Mouse (Mus musculus) midbrain, postnatal 0 days (tissue): ENCODE measurements around the gene Teddm3. TPM values are rescaled to one million over a fixed set of nuclear protein-coding genes. Genes with fewer than 3 reads are reported as not detected.
"Not testable (repeated sequence)": the region's sequence is repeated elsewhere in the genome, so short reads cannot be mapped to it uniquely, and the experiment has no call there.

Experiments
- ATAC-seq: fragments of 200-750 bp; cut with Nextera tagmentation; 2 replicates; pipeline ENCODE4 v1.8.0; 2017; ENCODE audit warnings: moderate number of reproducible peaks, mild to moderate bottlenecking, moderate TSS enrichment, moderate library complexity; ENCODE audit not compliant: low FRiP score
- DNase-seq: peaks from one replicate; pipeline ENCODE4 v3.0.0-alpha.2; 2015; ENCODE audit warnings: low spot score
- H3K27ac ChIP-seq: fragments of 300-500 bp; sonication (generic); 2 replicates; pipeline ENCODE4 v1.5.1; 2014; ENCODE audit warnings: low read depth, mild to moderate bottlenecking, low read length, mixed read lengths
- H3K27me3 ChIP-seq: fragments of 300-500 bp; sonication (generic); 2 replicates; pipeline ENCODE4 v1.6.1; 2014; ENCODE audit warnings: low read length, control low read depth, mixed read lengths; ENCODE audit not compliant: insufficient read depth
- H3K36me3 ChIP-seq: fragments of 300-500 bp; sonication (generic); 2 replicates; pipeline ENCODE4 v1.6.1; 2014; ENCODE audit warnings: low read length, control low read depth, mixed read lengths; ENCODE audit not compliant: insufficient read depth
- H3K4me1 ChIP-seq: fragments of 300-500 bp; sonication (generic); 2 replicates; pipeline ENCODE4 v1.6.1; 2014; ENCODE audit warnings: mild to moderate bottlenecking, control low read depth, antibody characterized with exemption, low read length, mixed read lengths; ENCODE audit not compliant: insufficient read depth
- H3K4me2 ChIP-seq: fragments of 300-500 bp; sonication (generic); 2 replicates; pipeline ENCODE4 v1.6.1; 2014; ENCODE audit warnings: low read depth, mild to moderate bottlenecking, low read length, mixed read lengths; ENCODE audit not compliant: poor library complexity, severe bottlenecking
- H3K4me3 ChIP-seq: fragments of 300-500 bp; sonication (generic); 2 replicates; pipeline ENCODE4 v1.5.1; 2014; ENCODE audit warnings: low read depth, mild to moderate bottlenecking, low read length, moderate library complexity
- H3K9ac ChIP-seq: fragments of 300-500 bp; sonication (generic); replicated peaks from 2 replicates; pipeline ENCODE4 v1.6.1; 2014; ENCODE audit warnings: mild to moderate bottlenecking, low read length, moderate library complexity, mixed read lengths; ENCODE audit not compliant: poor library complexity, severe bottlenecking
- H3K9me3 ChIP-seq: fragments of 300-500 bp; sonication (generic); 2 replicates; pipeline ENCODE4 v1.6.1; 2016; ENCODE audit warnings: low read length, control low read depth
- CTCF ChIP-seq: IDR thresholded peaks from 2 replicates; pipeline ENCODE4 v1.5.1; 2016; ENCODE audit warnings: antibody characterized with exemption, mild to moderate bottlenecking
- WGBS: fragments of 180-500 bp; shearing (Covaris S2); extraction: QIAGEN DNeasy Blood & Tissue Kit; methylation state at CpG from one replicate; pipeline ENCODE4 v1.1.7; 2014; 5-methylcytosine and 5-hydroxymethylcytosine counted together
- polyA plus RNA-seq: library from polyadenylated mRNA; unstranded; fragments of >200 nt; fragmentation: Nextera tagmentation; extraction: Ambion mirVana; gene quantifications from 2 replicates; pipeline ENCODE4 v1.2.1, GENCODE M21; 2015
- total RNA-seq: library from RNA; depleted of rRNA; stranded (reverse); fragments of >200 nt; gene quantifications from 2 replicates; pipeline ENCODE4 v1.2.3, GENCODE M21; 2014; rRNA removed

Gene Teddm3
- total RNA-seq, result 0.11 TPM in 1 of 2 replicates, not detected in the other
- polyA plus RNA-seq, result 0.33 and 0.37 TPM in 2 replicates

DNA sequence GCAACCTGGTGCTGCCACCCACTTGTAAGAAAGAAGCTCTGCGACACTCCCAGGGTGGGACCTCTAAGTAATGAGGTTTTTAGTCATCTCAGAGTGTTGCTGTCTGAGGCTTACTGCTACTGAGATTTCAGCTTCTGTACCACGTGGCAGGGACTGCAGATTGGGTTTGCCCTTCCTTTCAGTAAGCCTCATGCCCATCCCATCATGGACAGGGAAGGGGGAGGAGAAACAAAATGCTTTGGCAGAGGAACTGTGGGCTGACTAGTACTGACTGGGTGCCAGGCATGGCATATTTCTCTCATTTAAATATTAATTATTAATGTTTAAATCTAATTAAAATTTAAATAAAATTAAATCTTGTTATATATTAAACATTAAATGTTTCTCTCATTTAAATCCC lies at the start of gene Teddm3:
Teddm3 (minus strand) TSS at position 101 of the 400 bp plus-strand sequence.
- WGBS, result no CpG with 5 or more reads among the region's 2 CpGs
- H3K9ac ChIP-seq, result not testable (repeated sequence)

GRCm38 (mm10) chr16:21202731-21203130 lies 48.9 kb upstream of the Teddm3 start:
- H3K27ac ChIP-seq, result no peak overlapping the region
- whole genome bisulfite sequencing, result 83% methylated on average over 4 of the region's 4 CpGs
- no peak for ATAC-seq
- H3K4me3 ChIP-seq, result no peak overlapping the region
- DNase-seq, result no peak
- no peak for TF ChIP-seq CTCF
- no peaks in the 10 kb centered on the region for H3K36me3 ChIP-seq
- no peak overlapping the region for H3K9ac ChIP-seq
- no peaks in the 10 kb centered on the region for H3K4me1 ChIP-seq
- no peaks in the 10 kb centered on the region for H3K9me3 ChIP-seq
- H3K27me3 ChIP-seq, result no peaks in the 10 kb centered on the region
- H3K4me2 ChIP-seq, result no peak overlapping the region

More for the DNA sequence above, at the start of gene Teddm3:
- not testable (repeated sequence) for H3K27ac ChIP-seq, H3K4me3 ChIP-seq, DNase-seq, H3K4me1 ChIP-seq, H3K27me3 ChIP-seq, H3K4me2 ChIP-seq, H3K9me3 ChIP-seq, H3K36me3 ChIP-seq, ATAC-seq

GRCm38 (mm10) chr16:21199426-21199825 lies 45.6 kb upstream of the Teddm3 start:
- no peak overlapping the region for H3K27ac ChIP-seq
- H3K27me3 ChIP-seq, result no peaks in the 10 kb centered on the region
- no peak overlapping the region for H3K4me3 ChIP-seq
- H3K9ac ChIP-seq, result no peak overlapping the region
- H3K4me2 ChIP-seq, result no peak overlapping the region
- DNase-seq (no peak), ATAC-seq (no peak)
- H3K36me3 ChIP-seq, result no peaks in the 10 kb centered on the region
- 57% methylated on average over 8 of the region's 8 CpGs for WGBS
- H3K9me3 ChIP-seq, result no peaks in the 10 kb centered on the region
- TF ChIP-seq CTCF, result no peak
- H3K4me1 ChIP-seq, result no peaks in the 10 kb centered on the region

GRCm38 (mm10) chr16:21198529-21198928 lies 44.7 kb upstream of the Teddm3 start:
- no peak overlapping the region for H3K27ac ChIP-seq
- no peaks in the 10 kb centered on the region for H3K4me1 ChIP-seq
- ATAC-seq (0 out of 2 replicates have a peak, but pooled peaks have one; percentile 38), DNase-seq (peak; percentile 25)
- no peak overlapping the region for H3K4me2 ChIP-seq
- H3K27me3 ChIP-seq, result no peaks in the 10 kb centered on the region
- no peaks in the 10 kb centered on the region for H3K9me3 ChIP-seq
- TF ChIP-seq CTCF, result peak; percentile 61
- 22% methylated on average over 1 of the region's 1 CpGs for WGBS
- no peak overlapping the region for H3K4me3 ChIP-seq
- no peak overlapping the region for H3K9ac ChIP-seq
- no peaks in the 10 kb centered on the region for H3K36me3 ChIP-seq

DNA sequence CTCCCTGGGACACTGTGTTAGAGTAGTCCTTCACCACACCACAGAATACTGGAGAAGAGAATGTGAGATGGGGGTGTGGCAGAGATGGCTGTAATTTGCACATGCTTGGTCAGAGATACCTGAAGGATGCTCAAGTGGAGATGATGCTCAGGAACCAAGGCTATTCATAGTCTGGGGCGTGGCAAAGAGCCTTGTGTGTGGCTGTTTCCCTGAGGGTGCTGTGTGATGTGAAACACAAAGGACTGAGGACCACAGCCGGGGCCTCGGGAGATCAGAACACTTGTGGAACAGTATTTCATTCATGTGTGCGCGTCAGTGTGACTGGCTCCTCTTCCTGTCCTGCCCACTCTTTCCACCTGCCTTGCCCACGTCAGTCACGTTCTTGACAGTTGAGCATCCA lies 44.2 kb upstream of the Teddm3 start:
- Histone ChIP-seq H3K4me2 (no peak overlapping the region), H3K4me1 (no peaks in the 10 kb centered on the region), H3K27ac (no peak overlapping the region), H3K27me3 (no peaks in the 10 kb centered on the region), H3K36me3 (no peaks in the 10 kb centered on the region), H3K4me3 (no peak overlapping the region), H3K9me3 (no peaks in the 10 kb centered on the region), H3K9ac (no peak overlapping the region)
- WGBS, result 85% methylated on average over 7 of the region's 7 CpGs
- no peak for TF ChIP-seq CTCF
- DNase-seq, result no peak
- no peak for ATAC-seq

DNA sequence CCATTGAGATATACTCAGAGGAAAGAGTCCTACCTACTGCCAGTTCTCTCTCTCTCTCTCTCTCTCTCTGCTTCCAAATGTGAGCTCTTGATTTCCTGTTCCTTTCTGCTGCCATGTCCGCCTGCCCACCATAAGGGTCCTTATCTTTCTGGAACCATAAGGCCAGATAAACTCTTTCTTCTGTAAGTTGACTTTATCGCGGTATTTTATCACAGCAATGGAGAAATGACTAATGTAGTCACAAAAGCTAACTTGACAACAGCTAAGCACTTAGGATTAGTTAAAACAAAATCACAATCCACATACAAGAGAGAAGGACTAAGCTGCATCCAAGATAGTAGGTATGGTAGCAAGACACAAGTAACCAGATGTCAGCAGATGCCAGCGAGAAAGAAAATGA lies 43.7 kb upstream of the Teddm3 start:
- no peaks in the 10 kb centered on the region for H3K27me3 ChIP-seq
- no peaks in the 10 kb centered on the region for H3K36me3 ChIP-seq
- no peak overlapping the region for H3K4me3 ChIP-seq
- no peaks in the 10 kb centered on the region for H3K4me1 ChIP-seq
- H3K27ac ChIP-seq, result no peak overlapping the region
- no peak overlapping the region for H3K9ac ChIP-seq
- 92% methylated on average over 4 of the region's 4 CpGs for WGBS
- TF ChIP-seq CTCF, result no peak
- no peaks in the 10 kb centered on the region for H3K9me3 ChIP-seq
- DNase-seq (no peak), ATAC-seq (no peak)
- no peak overlapping the region for H3K4me2 ChIP-seq
